Mouse (Mus musculus): ENCODE data around the gene Wdr5.

Wdr5 gene

GRCm38 (mm10) chr2:27514639-27515328, at the start of gene Wdr5:
Gene Wdr5, plus strand, starts transcription at chr2:27515157.
- DNase-seq: peak; percentile 95

- DNase-seq: peak; percentile 43
Measured at GRCm38 (mm10) chr2:27469292-27469990, 45.5 kb upstream of the Wdr5 start.

- no peak for DNase-seq
Measured at GRCm38 (mm10) chr2:27469991-27470355, 45.0 kb upstream of the Wdr5 start.

- no peak for DNase-seq
Measured at GRCm38 (mm10) chr2:27470535-27470934, 44.4 kb upstream of the Wdr5 start.

GRCm38 (mm10) chr2:27471170-27471584, 43.8 kb upstream of the Wdr5 start:
- DNase-seq: no peak

- no peak for DNase-seq
Measured at GRCm38 (mm10) chr2:27473061-27473765, 41.7 kb upstream of the Wdr5 start.

- no peak for DNase-seq
Measured at GRCm38 (mm10) chr2:27473911-27474310, 41.0 kb upstream of the Wdr5 start.

GRCm38 (mm10) chr2:27474621-27475484, 40.1 kb upstream of the Wdr5 start:
- peak; percentile 34 for DNase-seq

GRCm38 (mm10) chr2:27475495-27476302, 39.3 kb upstream of the Wdr5 start:
- peak; percentile 96 for DNase-seq

- peak; percentile 45 for DNase-seq
Measured at GRCm38 (mm10) chr2:27476303-27477192, 38.4 kb upstream of the Wdr5 start.

GRCm38 (mm10) chr2:27479821-27480220, 35.1 kb upstream of the Wdr5 start:
- no peak for DNase-seq

GRCm38 (mm10) chr2:27480367-27480766, 34.6 kb upstream of the Wdr5 start:
- DNase-seq: no peak

GRCm38 (mm10) chr2:27482265-27482861, 32.6 kb upstream of the Wdr5 start:
- no peak for DNase-seq

- DNase-seq: no peak
Measured at GRCm38 (mm10) chr2:27486725-27487124, 28.2 kb upstream of the Wdr5 start.

GRCm38 (mm10) chr2:27487336-27488049, 27.5 kb upstream of the Wdr5 start:
- DNase-seq: no peak

- no peak for DNase-seq
Measured at GRCm38 (mm10) chr2:27488362-27488761, 26.6 kb upstream of the Wdr5 start.

GRCm38 (mm10) chr2:27490939-27491338, 24.0 kb upstream of the Wdr5 start:
- no peak for DNase-seq

- DNase-seq: peak; percentile 31
Measured at GRCm38 (mm10) chr2:27493971-27494370, 21.0 kb upstream of the Wdr5 start.

GRCm38 (mm10) chr2:27496391-27497028, 18.4 kb upstream of the Wdr5 start:
- no peak for DNase-seq
